Comparison of ENCODE assay signal across 19 mouse cellular contexts in the genomic region with DNA sequence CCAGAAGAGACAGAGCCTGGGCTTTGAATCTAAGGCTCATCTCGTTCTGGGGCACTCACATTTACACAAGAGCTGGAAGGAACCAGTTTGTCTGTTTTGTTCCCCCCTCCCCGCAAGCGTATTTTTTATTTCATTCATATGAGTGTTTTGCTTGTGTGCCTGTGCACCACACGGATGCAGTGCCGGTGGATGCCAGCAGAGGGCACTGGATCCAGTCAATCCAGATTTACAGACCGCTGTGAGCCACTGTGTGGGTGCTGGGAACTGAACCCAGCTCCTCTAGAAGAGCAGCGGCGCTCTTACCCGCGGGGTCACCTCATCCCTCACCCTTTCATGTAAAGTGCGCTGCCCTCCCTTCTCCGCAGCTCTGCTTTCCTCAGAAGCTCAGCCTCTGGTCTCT. TPM values are rescaled to one million over a fixed set of nuclear protein-coding genes. Genes with fewer than 3 reads are reported as not detected.
DNase-seq lines count a peak whose midpoint lies in the region; TF ChIP-seq lines count a peak whose summit lies in the region.
"Had no signal": no experiment of that assay in that cellular context is flagged by ENCODE, and none has a peak within 500 bp of the region (broad histone marks: within the 10 kb centered on the region; RNA-seq: fewer than 3 reads in every experiment).

No protein-coding gene starts in this region.

- 0 out of 2 replicates have a peak, but pooled peaks cover 4% of the 10 kb centered on the region for H3K9me3 ChIP-seq in E14TG2a.4 (ENCODE audit: low read length)
- H3K9me3 ChIP-seq: embryonic facial prominence, embryonic 10.5 days; forebrain, embryonic 13.5 days; limb, embryonic 12.5 days; midbrain, embryonic 12.5 days had no signal

- peaks cover 38% of the 10 kb centered on the region for H3K27me3 ChIP-seq in E14TG2a.4 (ENCODE audit: insufficient read depth, low read length)
- H3K27me3 ChIP-seq: midbrain, embryonic 12.5 days had no signal

- no peak overlapping the region for H3K4me3 ChIP-seq in layer of hippocampus, adult 2 months
- no peak overlapping the region for H3K4me3 ChIP-seq in E14TG2a.4 (replicated peaks; ENCODE audit: low read length)
- H3K4me3 ChIP-seq in embryonic fibroblast, embryonic 13.5 days (ENCODE audit: insufficient read depth, low read length): no peak overlapping the region
- H3K4me3 ChIP-seq: embryonic facial prominence, embryonic 10.5 days; forebrain, embryonic 13.5 days; heart, embryonic 12.5 days; hindbrain, embryonic 13.5 days; limb, embryonic 12.5 days; midbrain, embryonic 12.5 days had no signal

- no peaks in the 10 kb centered on the region for H3K36me3 ChIP-seq in E14TG2a.4 (ENCODE audit: insufficient read depth, low read length)
- H3K36me3 ChIP-seq: embryonic facial prominence, embryonic 10.5 days; heart, embryonic 12.5 days; hindbrain, embryonic 13.5 days; limb, embryonic 12.5 days; midbrain, embryonic 12.5 days had no signal

- H3K27ac ChIP-seq in layer of hippocampus, adult 2 months: no peak overlapping the region
- peak overlapping the region; percentile 22; the same call in 1 of the 2 replicates for H3K27ac ChIP-seq in embryonic fibroblast, embryonic 13.5 days (ENCODE audit: insufficient read depth, low read length)
- H3K27ac ChIP-seq: embryonic facial prominence, embryonic 10.5 days; forebrain, embryonic 13.5 days; hindbrain, embryonic 13.5 days; limb, embryonic 12.5 days; midbrain, embryonic 12.5 days had no signal

- peaks cover 61% of the 10 kb centered on the region for H3K4me1 ChIP-seq in E14TG2a.4 (replicated peaks; ENCODE audit: low read depth, low read length)
- H3K4me1 ChIP-seq in embryonic fibroblast, embryonic 13.5 days (ENCODE audit: control insufficient read depth, insufficient read depth, low read length): peaks cover 16% of the 10 kb centered on the region

- no peak for DNase-seq in layer of hippocampus, adult 2 months (ENCODE audit: low spot score in 2 of 2)
- no peak for DNase-seq in layer of hippocampus, adult 18-20 months (ENCODE audit: low spot score in 2 of 2)
- peak; percentile 20 for DNase-seq in 3T3-L1 (ENCODE audit: low read depth, low spot score)
- no peak for DNase-seq in spleen, adult 18-20 months
- DNase-seq in frontal cortex, postnatal 36 days (ENCODE audit: low spot score in 2 of 2): no peak
- DNase-seq: cerebellum, adult 9-11 months; gastrocnemius, postnatal 14 days; kidney, postnatal 10 days; layer of hippocampus, postnatal 36 days; lung, postnatal 14 days; thymus, postnatal 25 days had no signal

- peak; percentile 56 for TF ChIP-seq CTCF in layer of hippocampus, adult 2 months (conservative IDR thresholded peaks at IDR 0.05)
- peak; percentile 90 for TF ChIP-seq CTCF in E14TG2a.4 (conservative IDR thresholded peaks at IDR 0.05; ENCODE audit: low read length)
- no peak for TF ChIP-seq CTCF in embryonic fibroblast, embryonic 13.5 days (IDR thresholded peaks at IDR 0.05; ENCODE audit: borderline replicate concordance, insufficient read depth, low read length)

- TF ChIP-seq POLR2A in embryonic fibroblast, embryonic 13.5 days (IDR thresholded peaks at IDR 0.05; ENCODE audit: low read depth, low read length): no peak

RNA-seq across cellular contexts. Expression of a gene that starts 1.3 kb away (rescaled TPM):
- 10 to 100 TPM; 64.7 to 72.0 TPM for total RNA-seq in layer of hippocampus, adult 2 months (2021)
- total RNA-seq in layer of hippocampus, adult 18-20 months (2021): 10 to 100 TPM; 71.9 to 72.0 TPM
- polyA plus RNA-seq in embryonic fibroblast, embryonic 13.5 days (2011; ENCODE audit: insufficient read length, low read depth, missing spikeins): 38.1 and 42.3 TPM in 2 replicates

RNA-seq across cellular contexts. Expression of a gene that starts 35.5 kb away (rescaled TPM):
- total RNA-seq in layer of hippocampus, adult 2 months (2021): 1 to 10 TPM; 2.7 to 2.8 TPM
- 1 to 10 TPM; 1.6 to 2.3 TPM for total RNA-seq in layer of hippocampus, adult 18-20 months (2021)
- not detected in 2 replicates for polyA plus RNA-seq in embryonic fibroblast, embryonic 13.5 days (2011; ENCODE audit: insufficient read length, low read depth, missing spikeins)
- total RNA-seq: gastrocnemius, postnatal 14 days had no signal
- polyA plus RNA-seq: forebrain, embryonic 13.5 days; heart, embryonic 12.5 days; limb, embryonic 12.5 days had no signal

RNA-seq across cellular contexts. Expression of a gene that starts 56.0 kb away (rescaled TPM):
- 10 to 100 TPM; 14.5 to 15.2 TPM for total RNA-seq in layer of hippocampus, adult 2 months (2021)
- total RNA-seq in layer of hippocampus, adult 18-20 months (2021): 10 to 100 TPM; 11.3 to 12.2 TPM
- 133 and 156 TPM in 2 replicates for polyA plus RNA-seq in embryonic fibroblast, embryonic 13.5 days (2011; ENCODE audit: insufficient read length, low read depth, missing spikeins)
